Mouse (Mus musculus) olfactory bulb, adult 2 months (tissue): ENCODE data around the gene Cnot3. TPM values are rescaled to one million over a fixed set of nuclear protein-coding genes. Genes with fewer than 3 reads are reported as not detected.
A peak's percentile ranks its signal among the peaks of the same experiment; 100 is the strongest.

Experiments
- H3K27ac ChIP-seq: fragments of 200-500 bp; 2 replicates; pipeline ENCODE4 v1.5.1; 2012; ENCODE audit warnings: low read depth, low read length; ENCODE audit not compliant: insufficient read depth
- H3K4me1 ChIP-seq: fragments of 200-500 bp; 2 replicates; pipeline ENCODE4 v1.6.1; 2012; ENCODE audit warnings: low read length; ENCODE audit not compliant: control insufficient read depth, insufficient read depth
- H3K4me3 ChIP-seq: fragments of 200-500 bp; 2 replicates; pipeline ENCODE4 v1.5.1; 2012; ENCODE audit warnings: mild to moderate bottlenecking, low read depth, low read length, moderate library complexity; ENCODE audit not compliant: insufficient read depth
- CTCF ChIP-seq: fragments of 200-500 bp; IDR thresholded peaks from 2 replicates; pipeline ENCODE4 v1.5.1; 2012; ENCODE audit warnings: low read depth, mild to moderate bottlenecking, low read length, moderate library complexity; ENCODE audit not compliant: insufficient read depth
- POLR2A ChIP-seq: fragments of 200-500 bp; IDR thresholded peaks from 2 replicates; pipeline ENCODE4 v1.6.1; 2012; ENCODE audit warnings: mild to moderate bottlenecking, low read depth, low read length, moderate library complexity; ENCODE audit not compliant: insufficient read depth
- WGBS: fragments of 180-500 bp; shearing (Covaris S2); methylation state at CpG from one replicate; pipeline ENCODE4 v1.1.7; 2018; 5-methylcytosine and 5-hydroxymethylcytosine counted together
- polyA plus RNA-seq: library from polyadenylated mRNA; stranded (reverse); fragments of >200 nt; gene quantifications from 2 replicates; pipeline ENCODE4 v1.2.4, GENCODE M21; 2012; ENCODE audit warnings: low replicate concordance; ENCODE audit not compliant: missing spikeins, insufficient read depth, insufficient read length

Gene Cnot3
- polyA plus RNA-seq, 1 experiment = not detected

GRCm38 (mm10) chr7:3644348-3644671, 758 bp upstream of the Cnot3 start:
- Histone ChIP-seq H3K27ac (no peak overlapping the region), H3K4me3 (peak overlapping the region; percentile 36), H3K4me1 (peaks cover 9% of the 10 kb centered on the region)
- under 1% methylated on average over 11 of the region's 11 CpGs for WGBS
- TF ChIP-seq CTCF = no peak
- no peak for TF ChIP-seq POLR2A

- H3K4me1 ChIP-seq = peaks cover 9% of the 10 kb centered on the region
- peak overlapping the region; percentile 89 for H3K4me3 ChIP-seq
- TF ChIP-seq POLR2A = no peak; the same call in 1 of the 2 replicates
- no peak for TF ChIP-seq CTCF
- under 1% methylated on average over 56 of the region's 58 CpGs for WGBS
- H3K27ac ChIP-seq = peak overlapping the region; percentile 89
Measured at GRCm38 (mm10) chr7:3645488-3646025, 489 bp downstream of the Cnot3 start.

- Histone ChIP-seq H3K27ac (no peak overlapping the region), H3K4me3 (peak overlapping the region; percentile 89), H3K4me1 (peaks cover 9% of the 10 kb centered on the region)
- 3% methylated on average over 9 of the region's 9 CpGs for WGBS
- TF ChIP-seq CTCF = no peak
- no peak for TF ChIP-seq POLR2A
Measured at GRCm38 (mm10) chr7:3646188-3646587, 1.1 kb downstream of the Cnot3 start.

- peak overlapping the region; percentile 89 for H3K4me3 ChIP-seq
- H3K27ac ChIP-seq = no peak overlapping the region
- peaks cover 9% of the 10 kb centered on the region for H3K4me1 ChIP-seq
- 47% methylated on average over 4 of the region's 4 CpGs for WGBS
- no peak for TF ChIP-seq POLR2A
- TF ChIP-seq CTCF = no peak
Measured at GRCm38 (mm10) chr7:3646641-3647040, 1.6 kb downstream of the Cnot3 start.

- TF ChIP-seq CTCF (no peak), POLR2A (no peak)
- H3K4me3 ChIP-seq = no peak overlapping the region
- 88% methylated on average over 4 of the region's 4 CpGs for WGBS
Measured at GRCm38 (mm10) chr7:3656966-3657365, 11.9 kb downstream of the Cnot3 start.

GRCm38 (mm10) chr7:3658578-3658977, 13.5 kb downstream of the Cnot3 start:
- peaks cover under 1% of the 10 kb centered on the region; the same call in 1 of the 2 replicates for H3K4me1 ChIP-seq
- no peak overlapping the region for H3K4me3 ChIP-seq
- TF ChIP-seq CTCF = no peak
- no peak for TF ChIP-seq POLR2A
- H3K27ac ChIP-seq = no peak overlapping the region
- WGBS = 90% methylated on average over 14 of the region's 14 CpGs

More at GRCm38 (mm10) chr7:3656966-3657365, 11.9 kb downstream of the Cnot3 start:
- no peaks in the 10 kb centered on the region for H3K4me1 ChIP-seq
- no peak overlapping the region for H3K27ac ChIP-seq

GRCm38 (mm10) chr7:3664524-3665214, 19.6 kb downstream of the Cnot3 start:
- WGBS = 20% methylated on average over 15 of the region's 15 CpGs
- Histone ChIP-seq H3K4me3 (peak overlapping the region; percentile 75), H3K27ac (no peak overlapping the region), H3K4me1 (peaks cover 5% of the 10 kb centered on the region; the same call in 1 of the 2 replicates)
- TF ChIP-seq POLR2A (no peak), CTCF (no peak)

- peaks cover 5% of the 10 kb centered on the region; the same call in 1 of the 2 replicates for H3K4me1 ChIP-seq
- TF ChIP-seq CTCF (no peak), POLR2A (peak; percentile 61)
- H3K4me3 ChIP-seq = peak within 1 kb of the TSS; percentile 75
- WGBS = 2% methylated on average over 45 of the region's 45 CpGs
- H3K27ac ChIP-seq = peak within 1 kb of the TSS; percentile 54
Measured at GRCm38 (mm10) chr7:3665215-3666114, 20.4 kb downstream of the Cnot3 start, which contains the start of gene Leng1. Gene Leng1, minus strand, starts transcription at chr7:3665840.
